ENCODE assay signal across 22 mouse cellular contexts in the genomic region with DNA sequence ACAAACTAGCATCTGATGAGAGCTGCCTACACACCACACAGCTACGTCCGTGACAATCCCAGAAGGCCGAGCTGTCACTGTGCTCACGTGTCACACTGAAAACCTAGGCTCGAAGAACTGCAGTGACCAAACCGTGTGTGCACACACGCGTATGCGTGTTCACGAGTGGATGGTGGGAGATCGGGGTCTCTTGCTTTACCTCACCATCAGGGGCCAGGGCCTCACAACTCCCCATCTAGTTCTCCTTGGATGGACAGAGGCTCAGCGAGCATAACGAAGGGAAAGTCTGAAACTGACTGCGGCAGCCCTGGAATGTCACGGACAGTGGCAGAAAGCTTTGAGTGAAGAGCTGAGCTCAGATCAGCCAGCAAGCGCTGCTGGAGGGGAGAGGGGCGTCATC.
DNase-seq lines count a peak whose midpoint lies in the region; ATAC-seq and TF ChIP-seq lines count a peak whose summit lies in the region.
"Had no signal": no experiment of that assay in that cellular context is flagged by ENCODE, and none has a peak within 500 bp of the region (broad histone marks: within the 10 kb centered on the region; RNA-seq: fewer than 3 reads in every experiment).

No protein-coding gene starts in this region.

- 76% methylated on average over 17 of the region's 17 CpGs for WGBS in heart, embryonic 10.5 days
- WGBS in embryonic facial prominence, embryonic 15.5 days, result 83% methylated on average over 17 of the region's 17 CpGs

- no peak for TF ChIP-seq CTCF in layer of hippocampus, adult 2 months (conservative IDR thresholded peaks at IDR 0.05)

- H3K4me1 ChIP-seq in heart, embryonic 10.5 days, result peaks cover 71% of the 10 kb centered on the region
- H3K4me1 ChIP-seq in embryonic facial prominence, embryonic 15.5 days, result peaks cover 27% of the 10 kb centered on the region

- DNase-seq in adrenal gland, adult 2 months, result peak; percentile 55
- no peak for DNase-seq in adrenal gland, adult 8-10 months
- DNase-seq in heart, embryonic 10.5 days (ENCODE audit: low spot score), result no peak
- DNase-seq in heart, adult 11 months, result no peak
- no peak for DNase-seq in layer of hippocampus, adult 2 months (ENCODE audit: low spot score in 2 of 2)
- DNase-seq in layer of hippocampus, adult 8-10 months (ENCODE audit: low spot score in 2 of 2), result no peak
- DNase-seq: cerebellum, adult 9-10 months; kidney, adult 18-20 months; layer of hippocampus, postnatal 36 days; midbrain, embryonic 14.5 days; right cerebral cortex, postnatal 25 days had no signal

- no peaks in the 10 kb centered on the region for H3K36me3 ChIP-seq in heart, embryonic 10.5 days
- H3K36me3 ChIP-seq in embryonic facial prominence, embryonic 15.5 days, result no peaks in the 10 kb centered on the region
- H3K36me3 ChIP-seq: forebrain, embryonic 12.5 days; limb, embryonic 15.5 days; liver, embryonic 15.5 days; stomach, embryonic 15.5 days had no signal

- no peak for ATAC-seq in embryonic facial prominence, embryonic 15.5 days (ENCODE audit: insufficient number of reproducible peaks, low FRiP score, low TSS enrichment, low read depth)
- no peak for ATAC-seq in erythroid progenitor cell, adult 5-6 weeks (replicated peaks; ENCODE audit: low FRiP score, poor library complexity, severe bottlenecking)
- ATAC-seq: CD4-positive, CD25-positive, alpha-beta regulatory T cell, adult 4 months had no signal

- no peak overlapping the region for H3K4me3 ChIP-seq in heart, embryonic 10.5 days
- no peak overlapping the region for H3K4me3 ChIP-seq in layer of hippocampus, adult 2 months
- H3K4me3 ChIP-seq in embryonic facial prominence, embryonic 15.5 days (replicated peaks), result no peak overlapping the region
- H3K4me3 ChIP-seq: forebrain, embryonic 12.5 days; limb, embryonic 15.5 days; liver, embryonic 15.5 days; myocyte; stomach, embryonic 15.5 days had no signal

- no peak overlapping the region for H3K4me2 ChIP-seq in embryonic facial prominence, embryonic 15.5 days (replicated peaks)
- H3K4me2 ChIP-seq: forebrain, embryonic 12.5 days; limb, embryonic 15.5 days; liver, embryonic 15.5 days; stomach, embryonic 15.5 days had no signal

- no peaks in the 10 kb centered on the region for H3K27me3 ChIP-seq in heart, embryonic 10.5 days (ENCODE audit: insufficient read depth, poor library complexity, severe bottlenecking)
- H3K27me3 ChIP-seq in embryonic facial prominence, embryonic 15.5 days, result no peaks in the 10 kb centered on the region
- H3K27me3 ChIP-seq: forebrain, embryonic 12.5 days; limb, embryonic 15.5 days; liver, embryonic 15.5 days; Patski; stomach, embryonic 15.5 days had no signal

- no peak overlapping the region for H3K9ac ChIP-seq in embryonic facial prominence, embryonic 15.5 days
- H3K9ac ChIP-seq: forebrain, embryonic 12.5 days; limb, embryonic 15.5 days; liver, embryonic 15.5 days; stomach, embryonic 15.5 days had no signal

- no peaks in the 10 kb centered on the region for H3K9me3 ChIP-seq in heart, embryonic 10.5 days
- no peaks in the 10 kb centered on the region for H3K9me3 ChIP-seq in embryonic facial prominence, embryonic 15.5 days (replicated peaks)
- H3K9me3 ChIP-seq: forebrain, embryonic 12.5 days; limb, embryonic 15.5 days; liver, embryonic 15.5 days; stomach, embryonic 15.5 days had no signal

- peak overlapping the region; percentile 56 for H3K27ac ChIP-seq in heart, embryonic 10.5 days
- peak overlapping the region; percentile 24; the same call in 1 of the 2 replicates for H3K27ac ChIP-seq in layer of hippocampus, adult 2 months
- H3K27ac ChIP-seq in embryonic facial prominence, embryonic 15.5 days (replicated peaks), result peak overlapping the region; percentile 55
- H3K27ac ChIP-seq: forebrain, embryonic 12.5 days; kidney, postnatal 0 days; limb, embryonic 15.5 days; liver, embryonic 15.5 days; macrophage; stomach, embryonic 15.5 days had no signal
